Mouse (Mus musculus): ENCODE measurements at regions not wholly inside any gene's neighbourhood (a gene's known extent, or its start where the extent isn't known, plus 50 kb on each side); places are given as distances from the start of the nearest gene placed in this dataset.
A peak's percentile ranks its signal among the peaks of the same experiment; 100 is the strongest.
"Not testable (repeated sequence)": the region's sequence is repeated elsewhere in the genome, so short reads cannot be mapped to it uniquely, and the experiment has no call there.

- DNase-seq, result peak; percentile 4 to 7
Measured at GRCm38 (mm10) chr12:18606126-18606525, 91.8 kb downstream of the 5730507C01Rik start.

DNA sequence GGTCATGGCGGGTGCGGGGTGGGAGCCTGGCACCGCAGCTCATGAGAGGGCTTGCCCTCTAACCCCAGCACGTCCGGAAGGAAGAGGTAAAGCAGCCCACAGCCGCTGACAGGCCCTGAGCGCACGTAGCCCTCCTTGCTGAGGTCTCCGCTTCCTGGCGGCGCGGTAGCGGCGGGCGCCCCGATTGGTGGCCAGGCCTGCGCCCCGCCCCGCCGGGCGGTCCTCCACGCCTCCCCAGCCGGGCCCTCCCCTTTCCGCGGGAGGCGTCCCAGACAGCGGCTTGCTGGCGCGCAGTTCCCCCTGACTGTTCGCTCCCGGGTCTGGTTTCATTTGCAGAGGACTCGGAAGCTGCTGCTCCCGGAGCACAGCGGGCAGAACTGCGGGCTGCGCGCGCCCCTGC, 95.5 kb downstream of the 5730507C01Rik start:
- peak; percentile 65 to 81 for DNase-seq

DNA sequence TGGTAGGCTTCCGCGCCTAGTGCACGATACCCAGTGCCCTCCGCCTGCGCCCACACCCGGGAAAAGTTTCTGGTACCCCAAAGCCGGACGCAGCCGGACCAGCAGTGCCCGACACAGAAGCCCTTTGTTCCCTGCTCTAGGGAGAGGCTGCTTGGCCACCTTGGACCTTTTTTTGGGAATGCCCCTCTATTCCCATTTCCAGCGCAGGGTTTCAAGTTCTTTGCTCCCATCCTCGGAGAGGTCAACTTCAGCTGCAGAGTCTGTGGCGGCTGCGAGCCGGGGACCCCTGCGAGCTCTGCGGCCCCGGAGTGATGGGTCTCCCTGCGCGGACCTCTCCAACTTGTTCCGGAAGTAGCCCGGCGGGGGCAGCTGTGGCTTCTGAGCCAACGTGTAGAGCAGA, 96.3 kb downstream of the 5730507C01Rik start:
- DNase-seq, result not testable (repeated sequence)

Data from heart, adult 18-20 months (tissue).